ENCODE assay signal across 38 mouse cellular contexts in the genomic region with DNA sequence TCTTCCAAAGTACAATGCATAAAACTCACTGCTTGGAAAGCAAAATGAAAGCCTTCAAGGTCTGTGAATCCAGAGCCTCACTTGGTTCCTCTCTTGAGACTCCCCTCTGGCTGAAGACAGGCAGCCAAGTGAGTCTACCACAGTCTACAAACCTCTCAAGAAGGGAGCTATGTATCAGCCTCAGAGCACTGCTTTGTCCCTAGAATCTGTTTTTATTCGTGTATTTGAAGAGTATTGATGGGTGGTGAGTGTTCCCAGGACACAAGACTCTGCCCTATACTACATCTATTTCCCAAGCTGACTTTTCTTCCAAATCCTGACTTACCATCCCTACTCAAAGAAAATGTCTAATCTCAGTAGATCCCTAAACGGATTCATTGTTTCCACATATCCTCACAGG. TPM values are rescaled to one million over a fixed set of nuclear protein-coding genes. Genes with fewer than 3 reads are reported as not detected.
"Had no signal": no experiment of that assay in that cellular context is flagged by ENCODE, and none has a peak within 500 bp of the region (broad histone marks: within the 10 kb centered on the region; RNA-seq: fewer than 3 reads in every experiment).

No protein-coding gene starts in this region.

- H3K4me2 ChIP-seq: limb, embryonic 12.5 days; limb, embryonic 13.5 days; limb, embryonic 15.5 days; liver, embryonic 11.5 days; liver, embryonic 12.5 days; liver, embryonic 13.5 days; liver, embryonic 15.5 days; lung, embryonic 14.5 days; lung, embryonic 15.5 days; midbrain, embryonic 12.5 days; midbrain, embryonic 13.5 days; neural tube, embryonic 12.5 days had no signal

- H3K27ac ChIP-seq: left cerebral cortex, adult 2 months; limb, embryonic 10.5 days; limb, embryonic 12.5 days; limb, embryonic 13.5 days; limb, embryonic 15.5 days; liver, embryonic 12.5 days; liver, embryonic 13.5 days; liver, embryonic 14.5 days; liver, embryonic 15.5 days; lung, embryonic 15.5 days; macrophage; midbrain, embryonic 10.5 days; midbrain, embryonic 12.5 days; midbrain, embryonic 13.5 days; neural tube, embryonic 12.5 days had no signal

- H3K27me3 ChIP-seq: limb, embryonic 12.5 days; limb, embryonic 13.5 days; limb, embryonic 15.5 days; liver, embryonic 12.5 days; liver, embryonic 13.5 days; liver, embryonic 15.5 days; lung, embryonic 15.5 days; megakaryocyte, embryonic 14.5 days; midbrain, embryonic 12.5 days; midbrain, embryonic 13.5 days; neural tube, embryonic 12.5 days had no signal

- H3K4me1 ChIP-seq: limb, embryonic 10.5 days; limb, embryonic 12.5 days; limb, embryonic 13.5 days; limb, embryonic 15.5 days; liver, embryonic 12.5 days; liver, embryonic 13.5 days; liver, embryonic 15.5 days; lung, embryonic 15.5 days; megakaryocyte, embryonic 14.5 days; midbrain, embryonic 10.5 days; midbrain, embryonic 12.5 days; midbrain, embryonic 13.5 days; neural tube, embryonic 12.5 days had no signal

- H3K36me3 ChIP-seq: limb, embryonic 10.5 days; limb, embryonic 12.5 days; limb, embryonic 13.5 days; limb, embryonic 15.5 days; liver, embryonic 12.5 days; liver, embryonic 13.5 days; liver, embryonic 15.5 days; lung, embryonic 15.5 days; midbrain, embryonic 10.5 days; midbrain, embryonic 12.5 days; midbrain, embryonic 13.5 days; neural tube, embryonic 12.5 days had no signal

- ATAC-seq: liver, embryonic 12.5 days; liver, postnatal 0 days; lung, postnatal 0 days; midbrain, embryonic 13.5 days; midbrain, embryonic 16.5 days had no signal

- H3K4me3 ChIP-seq: left cerebral cortex, adult 2 months; limb, embryonic 10.5 days; limb, embryonic 12.5 days; limb, embryonic 13.5 days; limb, embryonic 15.5 days; liver, embryonic 12.5 days; liver, embryonic 13.5 days; liver, embryonic 15.5 days; lung, embryonic 15.5 days; megakaryocyte, embryonic 14.5 days; midbrain, embryonic 10.5 days; midbrain, embryonic 12.5 days; midbrain, embryonic 13.5 days; myocyte; neural tube, embryonic 12.5 days had no signal

- H3K9me3 ChIP-seq: limb, embryonic 10.5 days; limb, embryonic 12.5 days; limb, embryonic 15.5 days; liver, embryonic 12.5 days; liver, embryonic 13.5 days; liver, embryonic 15.5 days; lung, embryonic 15.5 days; megakaryocyte, embryonic 14.5 days; midbrain, embryonic 13.5 days; neural tube, embryonic 12.5 days had no signal

- DNase-seq: left cerebral cortex, postnatal 4 days; liver; liver, embryonic 13.5 days; liver, postnatal 0 days; lung, adult 18-20 months; lung, adult 2 months; lung, embryonic 14.5 days; lung, postnatal 10 days; lung, postnatal 14 days; lung, postnatal 36 days; lung, postnatal 4 days; midbrain, embryonic 14.5 days had no signal

- H3K9ac ChIP-seq: limb, embryonic 12.5 days; limb, embryonic 13.5 days; limb, embryonic 15.5 days; liver, embryonic 12.5 days; liver, embryonic 13.5 days; liver, embryonic 14.5 days; liver, embryonic 15.5 days; liver, postnatal 0 days; lung, embryonic 14.5 days; lung, embryonic 15.5 days; midbrain, embryonic 12.5 days; midbrain, embryonic 13.5 days; neural tube, embryonic 12.5 days had no signal

RNA-seq across cellular contexts. Expression of a gene that starts 12.1 kb away (rescaled TPM):
- polyA plus RNA-seq: limb, embryonic 10.5 days; limb, embryonic 11.5 days; limb, embryonic 12.5 days; liver, adult 2 months; liver, embryonic 11.5 days; liver, embryonic 13.5 days; liver, embryonic 15.5 days; liver, embryonic 16.5 days; liver, postnatal 0 days; lung, adult 2 months; lung, embryonic 14.5 days; lung, embryonic 15.5 days; lung, embryonic 16.5 days; lung, postnatal 0 days; macrophage; midbrain, embryonic 10.5 days; midbrain, embryonic 14.5 days; midbrain, embryonic 16.5 days; midbrain, postnatal 0 days; myocyte had no signal

RNA-seq across cellular contexts. Expression of a gene that starts 47.7 kb away (rescaled TPM):
- polyA plus RNA-seq: limb, embryonic 10.5 days; limb, embryonic 11.5 days; limb, embryonic 12.5 days; limb, embryonic 13.5 days; limb, embryonic 14.5 days; limb, embryonic 15.5 days; liver, adult 2 months; liver, embryonic 11.5 days; liver, embryonic 12.5 days; liver, embryonic 13.5 days; liver, embryonic 14.5 days; liver, embryonic 15.5 days; liver, embryonic 16.5 days; liver, postnatal 0 days; lung, adult 2 months; lung, embryonic 14.5 days; lung, embryonic 15.5 days; lung, embryonic 16.5 days; lung, postnatal 0 days; macrophage; midbrain, embryonic 10.5 days; midbrain, embryonic 12.5 days; midbrain, embryonic 13.5 days; midbrain, embryonic 14.5 days; midbrain, embryonic 16.5 days; midbrain, postnatal 0 days; myocyte; neural tube, embryonic 11.5 days; neural tube, embryonic 12.5 days had no signal
